Mouse (Mus musculus) bone marrow macrophage, adult 2 months (primary cell): ENCODE data around the gene Ybx2.
"Not testable (repeated sequence)": the region's sequence is repeated elsewhere in the genome, so short reads cannot be mapped to it uniquely, and the experiment has no call there.

Source experiments
- CTCF ChIP-seq: IDR thresholded peaks from 2 replicates; pipeline ENCODE4 v1.5.1; 2012; ENCODE audit warnings: low read depth, mild to moderate bottlenecking, low read length, moderate library complexity
- POLR2A ChIP-seq: IDR thresholded peaks from 2 replicates; pipeline ENCODE4 v1.6.1; 2012; ENCODE audit warnings: mild to moderate bottlenecking, low read depth, low read length, borderline replicate concordance

DNA sequence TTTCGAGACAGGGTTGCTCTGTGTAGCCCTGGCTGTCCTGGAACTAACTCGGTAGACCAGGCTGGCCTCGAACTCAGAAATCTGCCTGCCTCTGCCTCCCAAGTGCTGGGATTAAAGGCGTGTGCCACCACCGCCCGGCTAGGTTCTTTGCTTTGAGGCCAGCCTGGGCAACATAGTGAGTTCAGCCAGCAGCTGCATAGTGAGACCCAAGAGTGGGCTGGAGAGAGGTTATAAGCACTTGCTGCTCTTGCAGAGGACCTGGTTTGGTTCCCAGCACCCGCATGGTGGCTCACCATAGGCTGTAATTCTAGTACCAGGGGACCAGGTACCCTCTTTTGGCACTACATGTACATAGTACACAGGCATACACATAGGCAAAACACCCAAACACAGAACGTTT, 5.4 kb upstream of the Ybx2 start:
- TF ChIP-seq CTCF, POLR2A: not testable (repeated sequence)
